Mouse (Mus musculus) thymus, postnatal 14 days (tissue): ENCODE measurements at regions not wholly inside any gene's neighbourhood (a gene's known extent, or its start where the extent isn't known, plus 50 kb on each side); places are given as distances from the start of the nearest gene placed in this dataset.

Source experiments
- DNase-seq: peaks from one replicate; pipeline ENCODE4 v3.0.0; 2021

DNA sequence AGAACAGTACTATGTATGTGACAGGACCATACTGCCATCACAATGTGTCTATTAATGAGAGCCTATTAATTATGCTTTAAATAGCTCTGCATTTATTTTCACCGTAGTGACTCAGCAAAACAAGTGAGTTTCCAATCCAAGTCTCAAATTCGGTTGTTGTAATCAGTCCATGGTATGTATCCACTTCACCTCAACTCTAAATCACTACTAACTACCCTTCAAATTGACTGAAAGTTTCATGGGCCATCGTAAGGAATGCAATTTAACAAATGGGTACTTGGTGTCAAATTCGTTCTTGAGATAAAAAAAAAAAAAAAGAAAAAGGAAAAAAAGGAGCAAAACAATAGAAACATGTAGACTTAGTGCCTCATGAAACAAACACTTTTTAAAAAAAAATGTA is 433.2 kb downstream of the 1190002N15Rik start:
- DNase-seq = no peak

DNA sequence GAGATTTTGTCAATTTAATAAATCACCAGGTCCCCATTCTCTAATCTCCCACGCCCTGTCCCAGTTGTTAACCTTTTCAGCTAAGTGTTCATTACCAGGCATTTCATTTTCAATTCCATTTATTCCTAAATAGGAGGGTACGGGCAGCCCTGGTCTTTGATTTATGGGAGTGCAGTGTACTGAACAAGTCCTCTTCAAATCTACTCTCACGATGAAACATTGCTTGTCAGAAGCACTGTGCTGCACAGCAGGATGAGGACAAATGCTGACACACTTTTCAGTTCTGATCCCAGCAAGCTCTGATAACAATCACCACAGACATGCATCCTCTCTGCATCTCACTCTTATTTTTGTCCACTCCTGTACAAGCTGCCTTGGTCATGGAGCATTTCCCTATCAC is 435.9 kb downstream of the 1190002N15Rik start:
- DNase-seq = no peak

DNA sequence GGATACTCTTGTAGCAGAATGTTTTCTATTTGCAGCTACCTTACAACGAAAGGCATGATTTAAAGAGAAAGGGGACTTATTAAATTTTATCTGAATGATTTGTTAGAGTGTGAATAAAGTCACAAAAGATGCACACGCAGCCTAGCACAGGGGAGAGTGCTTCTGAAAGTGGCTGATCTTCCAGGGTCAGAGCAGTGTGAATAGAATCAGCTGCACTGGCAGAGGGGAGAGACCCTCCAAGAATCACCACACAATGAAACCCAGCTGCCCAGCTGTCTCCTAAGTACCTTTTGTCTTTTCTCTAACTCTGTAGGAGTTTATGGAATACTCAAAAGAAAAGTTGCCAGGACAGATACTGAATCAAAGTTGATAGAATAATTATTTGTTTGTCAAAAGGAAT is 443.1 kb downstream of the 1190002N15Rik start:
- no peak for DNase-seq

DNA sequence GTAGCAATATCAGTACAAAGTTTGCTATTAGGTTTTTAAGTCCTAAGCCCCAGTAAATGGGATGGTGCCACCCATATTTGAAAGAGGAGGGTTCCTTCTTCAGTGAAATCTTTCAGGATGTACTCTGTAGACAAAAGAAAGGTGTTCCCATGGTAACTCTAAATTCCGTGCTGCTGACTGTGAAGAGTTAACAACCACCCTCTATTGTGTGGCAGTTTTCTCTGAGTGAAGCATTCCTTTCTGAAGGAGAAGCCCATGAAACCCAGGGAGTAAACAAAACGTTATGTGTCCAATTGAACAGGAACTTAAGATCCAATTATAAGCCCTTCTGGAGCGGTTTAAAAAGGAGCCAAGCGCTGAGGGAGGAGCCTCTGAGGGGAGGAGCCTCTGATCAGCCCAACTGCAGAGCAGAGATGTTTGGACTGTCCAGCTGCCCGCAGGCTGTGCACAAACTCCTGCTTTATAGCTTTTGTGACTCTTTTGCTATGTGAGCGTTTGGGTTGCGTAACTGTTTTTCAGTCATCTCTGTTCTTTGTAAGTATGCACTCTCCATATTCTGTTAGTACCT is 446.1 kb downstream of the 1190002N15Rik start:
- no peak for DNase-seq

DNA sequence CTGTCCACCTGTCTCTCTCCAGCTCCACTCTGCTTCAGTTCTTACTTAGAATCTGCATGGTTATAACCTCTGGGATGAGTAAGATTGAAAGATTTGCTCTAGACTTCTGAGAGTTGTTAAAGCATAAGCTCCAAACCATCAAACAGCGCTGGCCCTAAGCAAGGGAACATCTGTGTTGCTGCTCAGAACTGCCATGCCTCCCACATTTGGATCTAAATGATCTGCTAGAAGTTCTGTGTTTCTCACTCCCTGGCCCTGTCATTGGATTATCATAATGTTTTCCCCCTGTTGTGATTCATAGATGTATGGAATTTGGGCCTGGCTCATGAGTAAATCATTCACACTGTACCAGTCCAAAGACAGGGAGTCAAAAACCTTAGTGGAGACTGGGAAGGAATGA is 448.1 kb downstream of the 1190002N15Rik start:
- no peak for DNase-seq

DNA sequence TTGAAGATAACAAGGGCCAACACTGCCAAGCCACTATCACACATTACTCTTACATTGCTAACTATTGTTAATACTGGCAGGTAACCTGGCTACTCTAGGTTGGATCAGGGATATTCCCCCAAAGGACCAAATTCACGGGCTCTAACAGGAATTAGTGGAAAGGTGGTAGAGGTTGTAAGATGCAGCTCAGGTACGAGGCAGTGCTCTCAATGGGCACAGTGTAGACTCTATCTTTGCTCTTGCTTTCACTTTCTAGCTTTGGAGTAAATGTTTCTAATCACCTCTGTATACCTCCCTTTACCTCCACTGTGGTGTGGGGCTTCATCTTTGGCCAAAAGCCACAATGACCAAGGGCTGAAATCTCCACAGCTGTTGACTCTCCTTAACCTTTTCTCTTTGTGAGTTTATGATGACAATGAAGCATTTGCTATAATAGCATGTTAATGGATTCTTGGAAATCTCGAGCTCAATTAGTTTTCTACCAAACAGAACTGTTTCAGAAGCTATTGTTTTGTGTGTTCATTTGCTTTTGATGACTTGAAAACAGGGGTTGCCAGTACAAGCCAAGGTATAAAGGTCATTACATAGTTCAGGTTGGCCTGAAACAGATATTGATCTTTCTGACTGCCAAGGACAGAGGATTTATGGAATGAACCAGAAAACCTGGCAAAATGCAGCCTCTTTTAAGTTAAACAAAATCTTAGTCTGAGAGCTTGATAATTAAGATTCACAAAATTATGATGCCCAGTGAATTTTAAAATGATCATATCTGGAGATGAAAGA is 454.1 kb downstream of the 1190002N15Rik start:
- DNase-seq = no peak

DNA sequence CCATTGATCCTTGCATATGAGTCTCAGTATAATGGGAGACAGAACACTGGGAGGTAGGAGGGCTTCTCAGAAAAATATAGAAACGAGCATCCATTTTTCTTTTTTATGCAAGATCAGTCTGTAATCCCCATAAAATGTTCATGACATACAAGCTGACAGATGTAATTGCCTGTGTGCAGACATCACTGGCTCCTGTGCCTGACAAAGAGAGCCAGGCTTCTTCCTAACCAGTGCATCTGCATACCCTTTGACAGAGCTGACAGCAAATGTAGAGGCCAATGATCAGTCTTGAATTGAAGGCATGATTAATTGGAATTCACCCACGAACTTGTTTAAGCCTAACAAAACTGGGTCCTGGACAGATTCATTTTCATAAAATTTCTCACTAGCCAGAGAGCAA is 463.0 kb downstream of the 1190002N15Rik start:
- DNase-seq = no peak

DNA sequence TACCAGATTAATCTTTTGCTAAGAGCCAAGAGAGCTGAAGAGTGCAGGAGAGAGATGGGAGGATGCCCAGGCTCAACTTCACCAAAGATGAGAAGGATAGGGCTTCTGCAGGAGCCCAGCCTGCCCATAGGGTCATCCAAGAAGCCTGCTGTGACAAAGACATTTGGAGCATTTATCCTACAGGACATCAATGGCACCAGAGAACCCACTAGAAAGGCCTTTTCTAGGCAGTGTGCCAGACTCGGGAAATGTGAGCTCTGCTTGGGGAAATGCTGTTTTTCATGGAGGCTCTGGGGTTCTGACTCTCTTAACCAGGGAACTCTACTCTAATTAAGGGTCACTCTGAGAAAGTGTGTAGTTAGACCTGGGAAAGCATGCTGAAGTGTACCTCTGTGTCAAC is 470.8 kb downstream of the 1190002N15Rik start:
- no peak for DNase-seq

DNA sequence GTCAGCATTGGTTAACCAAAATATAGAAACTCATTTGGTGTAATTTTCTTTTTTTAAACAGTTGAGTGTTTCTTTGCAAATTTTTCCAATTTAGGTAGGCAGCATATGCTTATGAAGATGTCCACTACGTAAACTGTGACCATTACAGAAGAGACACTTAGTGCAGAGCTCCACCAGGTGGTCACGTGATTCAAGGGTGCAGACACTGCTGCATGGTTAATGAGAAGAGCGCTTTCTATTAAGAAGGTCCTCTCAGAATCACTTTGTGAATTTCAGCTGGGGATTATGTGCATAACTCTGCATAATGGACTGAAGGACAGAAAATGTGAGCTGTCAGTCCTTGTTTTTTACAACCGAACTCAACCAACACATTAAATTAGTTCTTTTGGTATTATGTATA is 484.7 kb downstream of the 1190002N15Rik start:
- no peak for DNase-seq

DNA sequence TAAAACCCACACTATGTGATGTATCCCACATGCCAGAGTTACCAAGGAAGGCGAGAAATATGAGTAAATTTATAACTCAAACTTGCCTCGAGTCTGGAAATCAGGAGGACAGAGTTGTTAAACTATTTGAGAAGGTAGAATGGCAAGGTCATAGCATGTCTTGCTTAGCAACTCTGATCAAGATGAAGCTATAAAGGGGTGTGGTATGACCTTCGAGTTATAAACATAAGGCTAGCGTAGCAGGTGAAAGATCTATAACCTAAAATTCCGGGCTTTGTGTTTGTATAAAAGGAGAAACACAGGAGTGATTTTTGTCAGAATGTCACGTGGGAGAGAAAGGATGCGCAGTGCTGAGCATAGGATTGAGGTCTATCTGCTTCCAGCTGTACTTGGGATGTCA is 490.0 kb downstream of the 1190002N15Rik start:
- no peak for DNase-seq

DNA sequence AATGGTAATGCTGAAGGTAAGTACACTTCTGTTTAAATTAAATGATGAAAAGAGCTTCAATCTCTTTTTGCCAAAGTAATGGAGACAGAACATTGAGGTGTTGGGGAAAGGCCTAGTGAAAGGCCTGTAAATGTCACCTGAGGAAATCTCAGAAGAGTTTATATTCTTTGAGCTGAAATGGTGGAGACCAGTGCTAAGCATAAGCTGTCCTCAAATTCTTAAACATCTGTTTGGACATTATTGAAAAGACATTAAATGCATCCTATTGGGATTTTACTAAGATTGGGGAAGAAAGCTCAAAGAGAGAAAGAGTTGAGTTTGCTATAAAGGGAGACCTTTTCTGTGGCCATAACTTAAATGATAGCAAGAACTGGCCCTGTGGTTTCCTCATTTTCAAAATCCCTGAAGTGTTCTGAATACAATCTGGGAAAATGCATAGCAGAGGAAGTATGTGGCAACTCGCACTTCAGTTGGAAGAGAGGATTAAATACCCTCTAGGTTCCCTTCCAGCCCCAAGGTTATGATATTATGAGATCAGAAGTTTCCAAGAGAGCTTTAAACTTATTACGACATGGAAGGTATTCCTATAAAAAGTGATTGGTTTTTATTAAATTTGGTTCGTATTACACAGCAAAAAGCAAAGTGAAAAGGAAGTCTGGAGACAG is 492.3 kb downstream of the 1190002N15Rik start:
- DNase-seq = no peak

DNA sequence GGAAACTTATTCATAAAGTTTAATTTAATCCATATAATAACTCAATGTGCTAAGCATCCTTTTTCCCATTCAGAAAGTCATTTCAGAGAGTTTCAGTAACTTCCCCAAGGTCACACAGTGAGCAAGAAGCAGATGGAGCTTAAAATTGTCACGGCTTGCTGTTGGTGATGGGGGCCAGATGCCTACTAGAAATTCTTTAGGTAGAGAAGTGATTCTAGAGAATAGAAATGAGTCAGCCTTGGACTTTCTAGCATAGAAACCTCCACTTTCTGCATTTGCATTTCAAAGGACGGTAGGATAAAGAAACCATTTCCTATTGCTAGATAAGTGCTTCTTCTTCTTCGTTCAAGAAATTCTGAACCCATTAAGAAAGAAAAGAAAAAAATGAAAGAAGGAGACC is 514.1 kb downstream of the 1190002N15Rik start:
- DNase-seq = no peak

DNA sequence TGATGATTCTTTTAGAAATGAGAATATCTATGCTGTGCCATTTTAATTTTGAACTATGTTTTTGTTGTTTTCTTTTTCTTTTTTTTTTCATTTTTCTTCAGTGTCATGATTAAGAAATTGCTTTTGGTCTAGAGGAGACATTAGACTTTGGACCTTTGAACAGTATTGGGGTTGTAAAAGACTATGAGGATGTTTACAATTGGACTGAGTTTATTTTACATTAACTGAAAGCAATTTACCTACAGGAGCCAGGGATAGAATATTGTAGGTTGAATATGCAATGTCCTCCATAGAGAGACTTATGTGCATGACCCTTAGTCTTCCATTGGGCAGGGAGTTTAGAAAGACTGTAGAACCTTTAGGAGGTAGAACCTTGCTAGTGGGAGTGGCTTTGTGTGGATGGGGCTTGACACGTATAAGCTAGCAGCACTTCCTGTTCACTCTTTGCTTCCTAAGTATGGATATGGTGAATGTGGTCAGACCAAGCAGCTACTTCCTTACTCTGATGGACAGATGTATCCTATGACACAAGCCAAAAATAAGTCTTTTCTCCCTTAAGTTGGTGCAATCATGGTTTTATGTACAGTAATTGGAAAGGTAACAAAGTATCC is 516.5 kb downstream of the 1190002N15Rik start:
- no peak for DNase-seq

DNA sequence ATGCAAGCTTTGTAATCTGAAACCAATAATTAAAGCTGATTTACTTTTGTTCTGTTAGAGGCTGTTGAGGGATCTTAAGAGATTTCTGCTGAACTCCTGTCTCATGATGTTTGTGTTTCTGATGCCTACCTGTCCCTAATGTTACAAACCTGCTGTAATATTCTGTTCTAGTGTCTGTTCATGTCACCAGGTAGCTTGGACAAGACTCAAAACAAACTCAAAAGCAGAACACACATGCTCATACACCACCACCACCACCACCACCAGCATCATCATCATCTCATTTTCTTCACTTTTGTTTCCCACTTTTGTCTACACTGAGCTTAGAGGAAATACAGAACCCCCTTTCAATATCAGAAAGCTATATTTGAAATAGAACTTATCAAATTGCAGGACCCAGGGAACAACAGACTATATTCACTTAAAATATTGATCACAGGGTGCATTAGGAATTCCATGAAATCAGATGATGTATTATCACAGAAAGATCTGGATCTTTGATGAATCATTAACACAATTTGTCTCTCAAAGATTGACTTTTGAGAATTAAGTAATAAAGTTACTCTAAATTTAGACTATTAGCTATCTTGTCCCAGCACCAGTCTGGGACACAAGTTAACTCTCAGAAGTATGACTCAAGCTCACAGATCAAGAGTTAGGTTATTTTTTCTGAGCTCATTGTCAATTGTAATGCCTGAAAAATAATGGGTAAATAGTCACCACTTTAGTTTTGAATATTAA is 521.0 kb downstream of the 1190002N15Rik start:
- no peak for DNase-seq

DNA sequence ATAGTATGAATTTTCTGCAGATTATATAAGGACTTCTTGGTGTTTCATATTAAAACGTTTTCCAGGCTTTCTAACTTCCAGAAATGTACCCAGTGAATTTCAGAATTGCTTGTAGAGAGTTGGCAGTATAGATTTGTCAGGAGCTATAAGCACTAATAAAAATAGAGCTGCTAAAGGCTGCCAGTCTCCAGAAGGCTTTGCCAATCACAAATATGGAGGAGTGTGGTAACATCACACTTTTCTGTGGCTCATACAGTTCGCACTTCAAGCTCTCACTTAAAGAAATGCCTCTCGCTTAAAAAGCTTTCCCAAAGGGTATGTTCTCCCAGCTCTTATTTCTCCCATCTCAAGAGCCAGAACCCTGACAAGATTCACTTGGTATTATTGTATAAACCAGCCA is 545.7 kb downstream of the 1190002N15Rik start:
- no peak for DNase-seq

DNA sequence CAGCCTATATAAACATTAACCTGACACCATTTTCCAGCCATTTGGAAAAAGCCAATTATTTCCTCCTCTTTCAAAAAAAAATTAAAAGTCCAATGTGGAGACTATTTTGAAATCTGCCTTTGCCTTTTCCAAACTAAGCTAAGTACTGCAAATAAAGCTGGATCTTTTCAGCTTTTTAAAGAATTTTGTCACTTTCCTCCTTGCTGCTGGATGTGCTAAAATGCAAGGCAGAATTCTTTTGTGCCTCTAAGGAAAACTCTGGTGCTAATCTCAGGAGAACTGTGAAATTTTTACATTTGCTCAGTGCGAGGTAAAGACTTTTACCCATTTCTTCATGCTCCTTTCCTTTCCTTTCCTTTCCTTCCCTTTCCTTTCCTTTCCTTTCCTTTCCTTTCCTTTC is 546.7 kb downstream of the 1190002N15Rik start:
- no peak for DNase-seq

DNA sequence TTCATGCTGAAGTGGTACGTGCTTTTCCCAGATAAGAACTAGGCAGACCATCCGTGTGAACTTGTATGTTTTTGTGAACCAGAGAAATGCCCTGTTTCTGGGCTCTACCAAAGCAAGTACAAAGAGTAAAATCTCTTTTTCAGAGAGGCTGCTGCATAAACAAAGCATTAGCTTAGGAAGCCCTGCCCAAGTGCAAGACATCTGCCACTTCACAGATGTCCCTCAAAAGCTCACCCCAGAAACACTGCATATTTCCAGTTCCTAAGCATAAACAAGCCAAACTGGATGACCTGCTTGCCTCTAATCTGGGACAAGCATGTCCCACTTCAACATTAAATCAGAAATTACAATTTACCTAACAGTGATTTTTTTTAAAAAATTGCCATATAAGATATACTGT is 556.7 kb downstream of the 1190002N15Rik start:
- no peak for DNase-seq

DNA sequence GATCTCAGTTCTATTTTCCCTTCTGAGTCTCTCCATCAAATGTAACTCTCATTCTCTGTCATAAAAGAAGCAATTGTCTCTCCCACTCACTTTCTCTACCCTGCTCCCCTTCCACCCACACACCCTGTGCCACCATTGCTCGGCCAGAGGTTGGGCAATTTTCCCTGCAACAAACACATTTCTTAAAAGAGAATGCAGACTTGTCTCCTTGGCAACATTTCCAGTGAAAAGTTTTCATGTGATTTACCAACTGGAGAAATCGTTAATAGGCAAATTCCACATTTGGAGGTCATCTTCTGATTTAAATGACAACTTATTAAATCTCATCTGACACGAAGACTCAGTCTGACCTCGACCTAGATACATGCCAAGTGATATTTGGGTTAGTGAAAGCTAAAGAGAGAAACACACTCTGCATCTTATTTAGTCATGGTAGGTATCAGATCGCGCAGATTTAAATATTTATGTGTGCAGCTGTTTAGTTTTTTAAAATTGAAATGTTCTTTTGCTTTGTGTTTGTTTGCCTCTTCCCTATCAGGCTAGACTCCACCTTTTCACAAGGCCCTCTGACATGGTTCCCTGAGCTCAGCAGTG is 568.1 kb downstream of the 1190002N15Rik start:
- DNase-seq = no peak

DNA sequence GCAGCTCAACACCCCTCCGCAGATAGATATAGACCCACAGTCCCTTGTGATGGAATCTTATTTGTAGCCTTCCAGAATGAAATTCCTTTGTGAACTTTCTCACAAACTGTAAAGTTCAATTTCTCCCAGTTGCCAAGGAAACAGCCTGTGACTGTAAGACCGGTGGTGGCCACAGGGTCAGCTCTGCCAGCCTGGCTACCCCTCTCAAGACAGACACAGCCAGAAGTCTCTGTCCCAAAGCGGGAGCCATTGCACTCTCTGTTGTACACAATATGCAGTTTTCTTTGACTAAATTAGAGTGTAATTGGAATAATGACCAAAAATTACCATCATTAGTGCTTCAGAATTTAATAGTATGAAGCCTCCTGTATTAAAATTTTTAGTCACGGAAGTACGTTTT is 568.8 kb downstream of the 1190002N15Rik start:
- no peak for DNase-seq

DNA sequence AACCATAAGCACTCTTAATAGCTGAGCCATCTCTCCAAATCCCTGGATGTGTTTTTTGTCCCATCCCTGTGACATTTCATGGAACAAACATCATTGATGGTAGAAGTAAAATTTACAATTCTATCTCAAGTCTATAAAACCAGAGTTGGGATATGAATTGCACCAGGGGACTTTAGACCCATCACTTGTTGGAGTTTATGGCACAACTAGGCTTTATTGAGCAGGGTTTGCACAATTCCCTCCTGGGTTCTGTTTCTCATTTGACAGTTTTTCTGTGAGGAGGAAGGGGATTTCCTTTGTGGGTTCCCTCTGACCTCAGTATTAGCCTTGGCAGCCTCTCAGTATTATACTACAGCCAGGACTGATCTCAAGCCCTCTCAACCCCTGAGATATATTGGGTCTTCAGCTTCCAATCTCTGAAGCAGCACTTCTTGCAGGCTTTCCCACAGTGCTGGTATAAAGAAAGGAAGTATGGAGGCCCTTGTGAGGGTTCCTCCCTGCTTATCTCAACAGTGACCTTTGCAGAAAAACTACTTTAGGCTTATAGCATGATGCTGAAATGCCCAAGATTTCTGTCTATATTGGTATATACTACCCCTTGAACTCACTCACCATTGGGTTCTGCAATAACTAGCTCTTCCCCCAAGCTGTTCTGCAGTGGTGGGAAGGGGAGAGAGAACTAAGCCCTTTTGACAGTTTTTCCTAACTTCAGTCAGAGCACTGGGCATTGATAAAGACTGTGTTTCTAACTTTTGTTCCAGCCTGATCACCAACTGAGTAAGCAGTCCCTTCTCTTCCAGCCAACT is 582.4 kb downstream of the 1190002N15Rik start:
- DNase-seq = no peak

DNA sequence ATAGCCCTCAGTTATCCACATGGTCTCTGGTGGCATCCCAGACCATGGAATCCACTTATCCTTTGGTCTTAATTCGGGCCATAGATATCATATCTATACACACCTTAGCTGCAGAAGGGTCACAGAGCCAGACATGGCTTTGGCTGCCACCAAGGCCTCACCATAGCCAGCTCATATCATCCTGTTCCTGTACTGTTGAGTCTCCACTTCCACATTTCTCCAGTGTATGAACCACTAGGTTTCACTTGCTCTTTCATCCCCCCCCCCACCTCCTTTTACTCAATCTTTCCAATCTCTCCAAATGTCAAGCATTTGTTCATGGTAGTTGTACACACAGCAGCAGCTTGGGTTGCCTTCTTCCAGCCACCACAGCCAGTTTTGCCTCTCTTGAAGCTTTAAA is 589.2 kb downstream of the 1190002N15Rik start:
- DNase-seq = no peak

DNA sequence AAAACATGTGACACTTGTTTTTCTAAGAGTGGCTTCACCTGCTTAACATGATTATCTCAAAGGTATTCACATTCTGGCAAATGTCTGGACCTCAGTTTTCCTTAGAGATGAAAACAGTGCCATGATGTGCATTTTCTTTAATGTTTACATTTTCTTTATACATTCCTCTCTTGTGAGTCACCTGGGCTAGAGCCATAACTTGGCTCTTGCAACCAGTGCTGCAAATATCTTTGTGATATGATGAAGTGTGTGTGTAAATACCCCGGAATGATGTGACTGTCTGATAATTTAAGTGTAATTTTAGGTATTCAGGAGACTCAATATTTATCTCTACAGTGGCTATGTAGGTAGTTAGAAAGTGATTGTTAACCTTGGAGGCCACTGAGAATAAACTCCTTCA is 590.8 kb downstream of the 1190002N15Rik start:
- DNase-seq = no peak
